Mouse (Mus musculus) hindbrain, embryonic 14.5 days (tissue): Measurements from ENCODE around the gene 1700025G04Rik. TPM values are rescaled to one million over a fixed set of nuclear protein-coding genes. Genes with fewer than 3 reads are reported as not detected.

Experiments
- ATAC-seq: fragments of 200-750 bp; cut with Nextera tagmentation; 2 replicates; pipeline ENCODE4 v1.8.0; 2017; ENCODE audit warnings: moderate number of reproducible peaks, mild to moderate bottlenecking, moderate TSS enrichment, moderate library complexity; ENCODE audit not compliant: low FRiP score
- DNase-seq: peaks from one replicate; pipeline ENCODE4 v3.0.0-alpha.2; 2015; ENCODE audit warnings: low spot score
- H3K27ac ChIP-seq: fragments of 300-500 bp; sonication (generic); 2 replicates; pipeline ENCODE4 v1.5.1; 2014; ENCODE audit warnings: mild to moderate bottlenecking, moderate library complexity
- H3K27me3 ChIP-seq: fragments of 300-500 bp; sonication (generic); 2 replicates; pipeline ENCODE4 v1.6.1; 2014; ENCODE audit warnings: mild to moderate bottlenecking, low read length, mixed read lengths; ENCODE audit not compliant: control insufficient read depth, insufficient read depth
- H3K36me3 ChIP-seq: fragments of 300-500 bp; sonication (generic); replicated peaks from 2 replicates; pipeline ENCODE4 v1.6.1; 2014; ENCODE audit not compliant: control insufficient read depth, insufficient read depth
- H3K4me1 ChIP-seq: fragments of 300-500 bp; sonication (generic); replicated peaks from 2 replicates; pipeline ENCODE4 v1.6.1; 2014; ENCODE audit warnings: antibody characterized with exemption, low read length, mixed read lengths; ENCODE audit not compliant: control insufficient read depth, insufficient read depth
- H3K4me2 ChIP-seq: fragments of 300-500 bp; sonication (generic); replicated peaks from 2 replicates; pipeline ENCODE4 v1.6.1; 2014; ENCODE audit warnings: mild to moderate bottlenecking, moderate library complexity
- H3K4me3 ChIP-seq: fragments of 300-500 bp; sonication (generic); replicated peaks from 2 replicates; pipeline ENCODE4 v1.5.1; 2014; ENCODE audit warnings: mild to moderate bottlenecking, low read length
- H3K9ac ChIP-seq: fragments of 300-500 bp; sonication (generic); 2 replicates; pipeline ENCODE4 v1.6.1; 2014
- H3K9me3 ChIP-seq: fragments of 300-500 bp; sonication (generic); 2 replicates; pipeline ENCODE4 v1.6.1; 2016; ENCODE audit warnings: low read length; ENCODE audit not compliant: control insufficient read depth
- WGBS: fragments of 180-500 bp; shearing (Covaris S2); extraction: QIAGEN DNeasy Blood & Tissue Kit; methylation state at CpG from one replicate; pipeline ENCODE4 v1.1.7; 2014; 5-methylcytosine and 5-hydroxymethylcytosine counted together
- polyA plus RNA-seq: library from polyadenylated mRNA; unstranded; fragments of >200 nt; fragmentation: Nextera tagmentation; extraction: Ambion mirVana; gene quantifications from 2 replicates; pipeline ENCODE4 v1.2.1, GENCODE M21; 2014

The 1700025G04Rik gene
- polyA plus RNA-seq, 1 experiment from 2014 or later: 32.6 TPM

DNA sequence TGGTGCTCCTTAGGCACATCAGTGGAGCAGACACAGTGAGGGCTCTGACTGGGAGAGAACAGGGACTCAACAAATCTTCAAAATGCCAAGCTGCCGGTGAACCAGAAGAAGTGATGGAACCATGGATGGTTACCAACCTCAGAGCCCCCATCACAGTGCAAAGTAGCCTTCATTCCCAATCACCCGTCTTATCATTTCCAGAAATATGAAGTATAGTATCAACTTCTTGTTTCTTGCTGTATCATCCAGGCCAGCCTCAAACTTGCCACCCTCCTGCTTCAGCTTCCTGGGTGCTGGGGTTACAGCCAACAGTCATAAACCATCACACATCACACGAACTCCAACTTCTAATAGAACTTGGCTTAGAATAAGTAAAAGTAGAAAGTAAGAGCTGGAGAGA, 73.3 kb downstream of the 1700025G04Rik start:
- no peak overlapping the region for H3K4me3 ChIP-seq
- 0 out of 2 replicates have a peak, but pooled peaks cover 9% of the 10 kb centered on the region for H3K4me1 ChIP-seq
- H3K9ac ChIP-seq: no peak overlapping the region
- ATAC-seq (no peak), DNase-seq (no peak)
- H3K9me3 ChIP-seq: no peaks in the 10 kb centered on the region
- H3K27ac ChIP-seq: no peak overlapping the region
- H3K4me2 ChIP-seq: no peak overlapping the region
- no peaks in the 10 kb centered on the region for H3K27me3 ChIP-seq
- 95% methylated on average over 3 of the region's 3 CpGs for WGBS
- no peaks in the 10 kb centered on the region for H3K36me3 ChIP-seq

DNA sequence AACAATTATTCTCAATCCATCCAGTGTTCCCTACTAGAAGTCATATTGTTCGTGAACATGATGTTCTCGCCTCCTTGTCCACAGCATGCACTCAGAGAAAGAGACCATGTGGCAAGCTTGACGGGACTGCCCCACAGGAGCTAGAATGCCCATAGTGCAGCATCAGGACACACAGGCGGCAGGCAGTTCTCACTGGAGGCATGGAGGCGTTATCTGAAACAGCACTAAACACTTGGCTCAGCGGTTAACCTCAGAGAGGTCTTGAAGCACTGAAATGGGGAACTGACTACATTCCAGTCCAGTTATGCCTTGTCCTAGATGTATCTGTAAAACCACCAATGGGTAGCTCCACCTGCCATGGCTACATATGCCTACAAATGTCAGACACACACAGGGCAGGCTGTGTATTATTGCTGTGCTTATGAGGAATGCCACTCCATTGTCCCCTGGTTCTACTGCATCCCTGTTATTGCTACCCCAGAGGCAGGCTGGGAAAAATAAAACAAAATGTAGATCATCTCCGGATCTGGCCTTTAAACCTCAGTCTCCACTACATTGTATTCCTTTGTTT, 74.3 kb downstream of the 1700025G04Rik start:
- H3K27ac ChIP-seq: no peak overlapping the region
- no peak overlapping the region for H3K4me3 ChIP-seq
- 73% methylated on average over 7 of the region's 7 CpGs for WGBS
- 0 out of 2 replicates have a peak, but pooled peaks cover 12% of the 10 kb centered on the region for H3K4me1 ChIP-seq
- H3K36me3 ChIP-seq: no peaks in the 10 kb centered on the region
- H3K9me3 ChIP-seq: no peaks in the 10 kb centered on the region
- no peak overlapping the region for H3K9ac ChIP-seq
- ATAC-seq (no peak), DNase-seq (no peak)
- H3K27me3 ChIP-seq: no peaks in the 10 kb centered on the region
- no peak overlapping the region for H3K4me2 ChIP-seq

- Histone ChIP-seq H3K4me2 (no peak overlapping the region), H3K36me3 (no peaks in the 10 kb centered on the region), H3K4me3 (no peak overlapping the region), H3K4me1 (peaks cover 20% of the 10 kb centered on the region; the same call in 1 of the 2 replicates), H3K27ac (peak overlapping the region; percentile 32; the same call in 1 of the 2 replicates), H3K27me3 (no peaks in the 10 kb centered on the region), H3K9me3 (no peaks in the 10 kb centered on the region), H3K9ac (no peak overlapping the region)
- ATAC-seq (no peak), DNase-seq (no peak)
- 74% methylated on average over 5 of the region's 5 CpGs for WGBS
Measured at GRCm38 (mm10) chr1:152011741-152012140, 78.2 kb downstream of the 1700025G04Rik start.

DNA sequence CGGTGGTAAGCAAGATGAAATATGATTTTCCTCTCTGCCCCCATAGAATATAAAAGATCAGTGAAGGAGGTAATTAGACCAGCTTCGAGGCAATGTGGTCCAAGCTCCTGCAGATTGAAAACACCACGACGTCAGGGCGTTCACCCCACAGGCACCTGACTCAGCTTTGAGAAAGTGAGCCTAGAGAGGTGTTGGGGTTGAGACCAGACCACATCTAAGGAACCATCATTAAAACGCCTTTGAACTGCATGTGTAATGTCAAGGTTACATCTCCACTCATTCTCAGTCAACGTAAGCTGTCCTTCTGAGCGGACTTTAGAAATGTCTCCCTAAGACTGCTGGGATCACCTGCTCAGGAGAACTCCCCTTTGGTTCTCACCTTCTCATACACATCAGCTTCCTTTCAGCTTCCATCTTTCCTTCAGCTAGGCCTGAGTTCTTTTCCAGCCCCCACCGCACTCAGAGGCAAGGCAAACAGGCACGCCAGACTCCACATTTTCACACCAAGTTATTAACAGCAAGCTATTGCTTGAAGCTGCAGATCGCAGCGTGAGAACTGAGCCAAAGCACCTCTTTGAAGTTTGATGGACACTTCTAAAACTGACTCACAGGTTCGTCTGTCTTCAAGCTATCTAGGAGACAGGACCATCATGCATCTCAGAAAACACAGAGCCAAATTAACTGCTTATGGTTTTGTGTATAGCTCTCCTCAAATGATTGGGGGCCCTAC, 79.5 kb downstream of the 1700025G04Rik start:
- no peak overlapping the region for H3K27ac ChIP-seq
- ATAC-seq: no peak
- no peaks in the 10 kb centered on the region for H3K27me3 ChIP-seq
- no peaks in the 10 kb centered on the region for H3K9me3 ChIP-seq
- H3K9ac ChIP-seq: no peak overlapping the region
- no peaks in the 10 kb centered on the region for H3K36me3 ChIP-seq
- H3K4me1 ChIP-seq: peaks cover 17% of the 10 kb centered on the region; the same call in 1 of the 2 replicates
- no peak for DNase-seq
- no peak overlapping the region for H3K4me2 ChIP-seq
- WGBS: 76% methylated on average over 13 of the region's 13 CpGs
- no peak overlapping the region for H3K4me3 ChIP-seq

GRCm38 (mm10) chr1:152008473-152008991, 81.4 kb downstream of the 1700025G04Rik start:
- ATAC-seq (no peak), DNase-seq (no peak)
- no peak overlapping the region for H3K4me2 ChIP-seq
- H3K4me3 ChIP-seq: no peak overlapping the region
- 74% methylated on average over 8 of the region's 8 CpGs for WGBS
- H3K9me3 ChIP-seq: no peaks in the 10 kb centered on the region
- no peaks in the 10 kb centered on the region for H3K27me3 ChIP-seq
- no peaks in the 10 kb centered on the region for H3K36me3 ChIP-seq
- H3K4me1 ChIP-seq: peaks cover 26% of the 10 kb centered on the region; the same call in 1 of the 2 replicates
- no peak overlapping the region for H3K9ac ChIP-seq
- no peak overlapping the region for H3K27ac ChIP-seq

DNA sequence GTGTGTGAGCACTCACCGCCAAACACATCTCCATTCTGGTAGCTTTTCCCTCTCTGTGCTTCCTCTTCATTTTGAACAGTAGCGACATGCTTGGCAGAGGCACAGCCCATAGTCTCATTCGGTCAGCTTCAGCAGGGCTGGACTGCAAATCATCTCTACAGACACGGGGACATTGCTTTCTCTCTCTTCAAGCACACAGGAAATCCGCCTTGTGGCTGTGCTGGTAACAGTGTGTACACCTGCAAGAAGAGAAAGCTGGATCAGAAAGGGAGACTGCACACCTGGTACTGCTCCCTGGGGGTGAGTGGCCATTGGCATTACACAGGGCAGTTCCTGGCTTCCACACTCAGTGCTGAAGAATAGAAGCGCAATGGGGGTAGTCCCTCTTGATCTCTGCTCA, 83.4 kb downstream of the 1700025G04Rik start:
- H3K27ac ChIP-seq: no peak overlapping the region
- DNase-seq: no peak
- 94% methylated on average over 6 of the region's 6 CpGs for WGBS
- H3K27me3 ChIP-seq: no peaks in the 10 kb centered on the region
- no peak for ATAC-seq
- H3K4me1 ChIP-seq: peaks cover 20% of the 10 kb centered on the region; the same call in 1 of the 2 replicates
- H3K9ac ChIP-seq: no peak overlapping the region
- no peak overlapping the region for H3K4me2 ChIP-seq
- no peak overlapping the region for H3K4me3 ChIP-seq
- no peaks in the 10 kb centered on the region for H3K9me3 ChIP-seq
- H3K36me3 ChIP-seq: no peaks in the 10 kb centered on the region

GRCm38 (mm10) chr1:152004509-152004908, 85.4 kb downstream of the 1700025G04Rik start:
- H3K27ac ChIP-seq: peak overlapping the region; percentile 60
- no peak for DNase-seq
- peaks cover 11% of the 10 kb centered on the region; the same call in 1 of the 2 replicates for H3K4me1 ChIP-seq
- no peak for ATAC-seq
- no peak overlapping the region for H3K4me3 ChIP-seq
- no peak overlapping the region for H3K9ac ChIP-seq
- H3K9me3 ChIP-seq: no peaks in the 10 kb centered on the region
- H3K36me3 ChIP-seq: no peaks in the 10 kb centered on the region
- no peaks in the 10 kb centered on the region for H3K27me3 ChIP-seq
- 41% methylated on average over 6 of the region's 6 CpGs for WGBS
- no peak overlapping the region for H3K4me2 ChIP-seq

DNA sequence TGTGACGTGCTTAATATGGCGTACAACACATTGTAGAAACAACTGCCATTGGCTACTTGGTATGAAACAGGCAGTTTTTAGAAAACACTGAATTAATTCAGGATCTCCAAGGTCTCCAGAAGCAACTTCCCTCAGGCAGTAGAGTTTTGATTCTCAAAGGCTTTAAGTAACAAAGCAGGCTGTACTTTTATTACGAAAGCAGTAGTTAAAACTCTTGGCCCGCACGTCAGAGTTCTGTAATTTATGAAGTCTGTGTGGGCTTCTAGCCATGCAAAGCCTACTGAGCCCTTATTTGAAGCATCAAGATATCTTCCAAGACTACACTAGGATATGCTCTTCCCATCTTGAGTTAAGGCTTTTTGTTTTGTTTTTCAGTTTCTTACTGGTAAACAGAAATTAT, 89.5 kb downstream of the 1700025G04Rik start:
- Histone ChIP-seq H3K27ac (no peak overlapping the region), H3K36me3 (no peaks in the 10 kb centered on the region), H3K4me2 (no peak overlapping the region), H3K9me3 (no peaks in the 10 kb centered on the region), H3K9ac (no peak overlapping the region), H3K4me1 (peaks cover 20% of the 10 kb centered on the region), H3K4me3 (no peak overlapping the region), H3K27me3 (no peaks in the 10 kb centered on the region)
- ATAC-seq (no peak), DNase-seq (no peak)
- WGBS: 79% methylated on average over 5 of the region's 5 CpGs

GRCm38 (mm10) chr1:151999424-151999842, 90.5 kb downstream of the 1700025G04Rik start:
- H3K36me3 ChIP-seq: no peaks in the 10 kb centered on the region
- H3K27ac ChIP-seq: no peak overlapping the region
- no peak overlapping the region for H3K4me3 ChIP-seq
- no peak overlapping the region for H3K4me2 ChIP-seq
- DNase-seq: no peak
- H3K4me1 ChIP-seq: peaks cover 19% of the 10 kb centered on the region
- 83% methylated on average over 7 of the region's 7 CpGs for WGBS
- no peak overlapping the region for H3K9ac ChIP-seq
- H3K27me3 ChIP-seq: no peaks in the 10 kb centered on the region
- ATAC-seq: no peak
- no peaks in the 10 kb centered on the region for H3K9me3 ChIP-seq
